Mouse (Mus musculus): Measurements from ENCODE around the gene Phf21b.

GRCm38 (mm10) chr15:84803685-84804084 is 52.2 kb downstream of the Phf21b start:
- peak; percentile 75 for TF ChIP-seq CTCF (IDR thresholded peaks at IDR 0.05; ENCODE audit: low read depth)
- no peak for TF ChIP-seq EP300 (optimal IDR thresholded peaks at IDR 0.05)
